Mouse (Mus musculus) C2C12 (cell line): Measurements from ENCODE around the gene Gnb2. TPM values are rescaled to one million over a fixed set of nuclear protein-coding genes. Genes with fewer than 3 reads are reported as not detected.

Experiments
- H3K27me3 ChIP-seq: one replicate; pipeline ENCODE4 v1.6.1; 2011; ENCODE audit not compliant: control insufficient read depth, insufficient read depth, insufficient read length
- H3K36me3 ChIP-seq: one replicate; pipeline ENCODE4 v1.6.1; 2011; ENCODE audit not compliant: control insufficient read depth, insufficient read depth
- H3K4me3 ChIP-seq: one replicate; pipeline ENCODE4 v1.5.1; 2011; ENCODE audit warnings: mild to moderate bottlenecking, control low read depth; ENCODE audit not compliant: poor library complexity, insufficient read depth, severe bottlenecking
- H3K79me2 ChIP-seq: one replicate; pipeline ENCODE4 v1.6.1; 2011; ENCODE audit not compliant: control insufficient read depth, insufficient read depth
- H3K79me3 ChIP-seq: one replicate; pipeline ENCODE4 v1.6.1; 2011; ENCODE audit warnings: low read depth, control low read depth
- H3ac ChIP-seq: one replicate; pipeline ENCODE3; 2011; ENCODE audit warnings: low read depth; ENCODE audit not compliant: control insufficient read depth, insufficient read length
- CEBPB ChIP-seq: IDR thresholded peaks from one replicate; pipeline ENCODE4 v1.6.1; 2011; ENCODE audit warnings: low read depth, mild to moderate bottlenecking, control low read depth, moderate library complexity
- CTCF ChIP-seq: IDR thresholded peaks from one replicate; pipeline ENCODE4 v1.5.1; 2011; ENCODE audit not compliant: control insufficient read depth, insufficient read depth, insufficient read length
- FOSL1 ChIP-seq: IDR thresholded peaks from one replicate; pipeline ENCODE4 v1.8.0; 2011; ENCODE audit warnings: mild to moderate bottlenecking, low read length; ENCODE audit not compliant: poor library complexity, insufficient read depth, severe bottlenecking
- MAX ChIP-seq: IDR thresholded peaks from one replicate; pipeline ENCODE4 v1.6.1; 2011; ENCODE audit warnings: mild to moderate bottlenecking, control low read depth
- MYOD1 ChIP-seq: IDR thresholded peaks from one replicate; pipeline ENCODE4 v1.6.1; 2011; ENCODE audit warnings: low read depth; ENCODE audit not compliant: control insufficient read depth, insufficient read length
- MYOG ChIP-seq: IDR thresholded peaks from one replicate; pipeline ENCODE4 v1.6.1; 2011; ENCODE audit not compliant: control insufficient read depth, insufficient read length; ENCODE audit errors: extremely low read depth
- USF1 ChIP-seq: IDR thresholded peaks from one replicate; pipeline ENCODE4 v1.6.1; 2011; ENCODE audit warnings: low read depth, mild to moderate bottlenecking, control low read depth, moderate library complexity
- polyA plus RNA-seq: library from polyadenylated mRNA; unstranded; fragments of >200 nt; fragmentation: generic; extraction: Trizol; gene quantifications from one replicate; pipeline ENCODE4 v1.2.1, GENCODE M21; 2012; ENCODE audit warnings: missing spikeins

Gnb2 gene
- polyA plus RNA-seq, 1 experiment = 672 TPM

- Histone ChIP-seq H3K79me3 (no peaks in the 10 kb centered on the region), H3K4me3 (no peak overlapping the region), H3ac (no peak overlapping the region), H3K27me3 (peaks cover 50% of the 10 kb centered on the region), H3K79me2 (no peaks in the 10 kb centered on the region), H3K36me3 (no peaks in the 10 kb centered on the region)
- TF ChIP-seq MYOG (no peak), USF1 (no peak), CEBPB (no peak), MYOD1 (no peak), FOSL1 (no peak), CTCF (no peak), MAX (no peak)
Observed at GRCm38 (mm10) chr5:137562965-137563364, 29.7 kb upstream of the Gnb2 start.

DNA sequence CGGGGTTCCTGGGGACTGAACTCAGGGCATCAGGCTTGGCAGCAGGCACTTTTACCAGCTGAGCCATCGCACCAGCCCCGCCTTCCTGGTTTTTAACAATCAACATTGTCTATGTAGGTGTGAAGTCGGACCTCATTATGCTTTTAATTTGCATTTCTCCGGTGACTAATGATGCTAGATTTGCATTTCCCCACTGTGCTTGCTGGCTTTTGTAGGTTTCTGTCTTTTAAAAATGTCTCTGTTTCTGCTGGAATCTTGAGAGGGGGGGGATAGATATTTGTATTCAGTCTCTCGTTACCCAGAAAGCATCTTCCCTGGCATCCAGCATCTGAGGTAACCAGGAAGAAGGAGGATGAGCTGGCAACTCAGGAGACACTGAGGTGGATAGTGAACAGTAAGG lies 28.2 kb upstream of the Gnb2 start:
- H3K79me3 ChIP-seq = no peaks in the 10 kb centered on the region
- H3K27me3 ChIP-seq = peaks cover 44% of the 10 kb centered on the region
- H3K79me2 ChIP-seq = no peaks in the 10 kb centered on the region
- no peaks in the 10 kb centered on the region for H3K36me3 ChIP-seq
- no peak overlapping the region for H3ac ChIP-seq
- TF ChIP-seq CEBPB (no peak), FOSL1 (no peak), CTCF (no peak), MYOD1 (no peak), MYOG (no peak), MAX (no peak), USF1 (no peak)
- no peak overlapping the region for H3K4me3 ChIP-seq

- Histone ChIP-seq H3ac (no peak overlapping the region), H3K4me3 (no peak overlapping the region), H3K36me3 (no peaks in the 10 kb centered on the region), H3K79me3 (no peaks in the 10 kb centered on the region), H3K79me2 (no peaks in the 10 kb centered on the region), H3K27me3 (peaks cover 23% of the 10 kb centered on the region)
- TF ChIP-seq MAX (no peak), FOSL1 (no peak), USF1 (no peak), MYOD1 (no peak), CTCF (no peak), CEBPB (no peak), MYOG (no peak)
Observed at GRCm38 (mm10) chr5:137553898-137554297, 20.6 kb upstream of the Gnb2 start.

GRCm38 (mm10) chr5:137553411-137553837 lies 20.1 kb upstream of the Gnb2 start, which contains the start of gene Actl6b:
TSS of gene Actl6b (plus strand) at chr5:137553517.
- Histone ChIP-seq H3K27me3 (peaks cover 25% of the 10 kb centered on the region), H3K36me3 (no peaks in the 10 kb centered on the region), H3K4me3 (no peak within 1 kb of the TSS), H3K79me3 (no peaks in the 10 kb centered on the region), H3K79me2 (no peaks in the 10 kb centered on the region), H3ac (no peak within 1 kb of the TSS)
- TF ChIP-seq CEBPB = no peak
- no peak for TF ChIP-seq MAX
- no peak for TF ChIP-seq CTCF
- TF ChIP-seq USF1 = no peak
- no peak for TF ChIP-seq FOSL1
- TF ChIP-seq MYOD1 = no peak
- TF ChIP-seq MYOG = no peak

DNA sequence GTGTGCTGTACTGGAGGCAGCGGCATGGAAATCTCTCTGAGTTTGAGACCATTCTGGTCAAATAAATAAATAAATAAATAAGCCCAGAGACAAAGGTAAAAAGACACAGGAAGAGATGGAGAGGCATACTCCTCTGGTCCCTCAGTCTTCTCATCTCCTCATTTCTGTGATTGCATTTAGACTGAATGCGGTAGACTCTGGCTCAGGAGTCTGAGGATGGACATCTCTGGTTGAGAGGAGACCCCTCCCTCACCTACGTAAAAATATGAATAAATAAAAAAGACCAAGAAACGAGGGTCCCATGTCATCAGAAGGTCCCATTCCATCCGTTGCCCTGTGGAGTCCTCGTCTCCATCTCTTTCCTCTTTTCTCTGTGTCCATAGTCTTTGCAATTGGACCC lies 19.7 kb upstream of the Gnb2 start:
- Histone ChIP-seq H3K4me3 (no peak overlapping the region), H3K79me3 (no peaks in the 10 kb centered on the region), H3K36me3 (no peaks in the 10 kb centered on the region), H3ac (no peak overlapping the region), H3K79me2 (no peaks in the 10 kb centered on the region), H3K27me3 (peaks cover 25% of the 10 kb centered on the region)
- TF ChIP-seq MAX (no peak), FOSL1 (no peak), MYOG (no peak), CTCF (no peak), USF1 (no peak), MYOD1 (no peak), CEBPB (no peak)

DNA sequence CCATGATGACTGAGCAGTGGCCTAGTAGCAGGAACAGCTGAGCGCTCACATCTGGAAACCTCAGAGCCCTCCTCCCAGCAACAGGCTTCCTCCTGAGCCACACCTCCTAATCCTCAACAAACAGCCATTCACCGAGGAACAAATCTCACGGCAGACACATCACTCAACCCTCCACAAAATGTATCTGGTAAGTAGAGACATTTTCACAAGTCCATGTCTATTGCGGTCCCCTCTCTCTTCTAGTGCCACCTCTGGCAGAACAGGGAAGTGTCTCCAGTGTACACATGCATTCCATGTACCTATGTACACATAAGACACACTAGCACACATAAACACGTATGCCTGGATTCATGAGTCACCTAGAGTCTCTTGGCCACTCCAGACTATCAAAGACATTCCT lies 17.8 kb upstream of the Gnb2 start:
- Histone ChIP-seq H3K79me2 (no peaks in the 10 kb centered on the region), H3K36me3 (no peaks in the 10 kb centered on the region), H3ac (no peak overlapping the region), H3K4me3 (no peak overlapping the region), H3K79me3 (no peaks in the 10 kb centered on the region), H3K27me3 (peaks cover 25% of the 10 kb centered on the region)
- TF ChIP-seq CTCF (no peak), MAX (no peak), FOSL1 (no peak), MYOG (no peak), CEBPB (no peak), MYOD1 (no peak), USF1 (no peak)
